In the genomic region with DNA sequence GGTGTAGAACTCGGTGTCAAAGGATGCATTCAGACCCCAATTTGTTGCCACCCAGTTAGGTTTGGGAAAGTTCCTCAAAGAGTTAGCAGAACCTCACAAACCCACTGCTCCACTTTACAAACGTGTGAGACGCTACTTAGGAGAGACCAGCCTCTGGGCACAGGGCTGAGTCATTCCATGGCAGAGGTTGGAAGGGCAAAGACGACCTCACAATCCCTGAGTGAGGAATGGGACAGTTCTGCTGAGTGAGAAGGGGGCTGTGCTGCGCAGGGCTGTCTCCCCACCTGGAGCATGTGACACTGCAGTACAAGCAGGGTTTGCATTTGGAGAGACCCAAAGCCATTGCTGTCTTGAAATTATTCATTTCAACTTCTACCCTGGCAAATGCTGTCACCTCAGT, we compare ENCODE assay signal across 1 mouse cellular context.
TF ChIP-seq lines count a peak whose summit lies in the region.

No protein-coding gene starts in this region.

TF ChIP-seq in MEL, 35 proteins besides CTCF, POLR2A, EP300 and RAD21:
- TF ChIP-seq CHD1 (IDR thresholded peaks at IDR 0.05; ENCODE audit: low read depth, low read length) (no peak), ZNF384 (IDR thresholded peaks at IDR 0.05; ENCODE audit: low read depth, low read length) (peak; percentile 67; the same call in 1 of the 2 replicates), MYB (IDR thresholded peaks at IDR 0.05; ENCODE audit: low read depth, low read length) (no peak), RCOR1 (IDR thresholded peaks at IDR 0.05; ENCODE audit: low read depth, low read length) (no peak), ZKSCAN1 (IDR thresholded peaks at IDR 0.05; ENCODE audit: low read depth, low read length) (no peak), TCF12 (IDR thresholded peaks at IDR 0.05; ENCODE audit: low read depth, low read length) (no peak), UBTF (IDR thresholded peaks at IDR 0.05; ENCODE audit: borderline replicate concordance, insufficient read depth, low read depth, low read length) (no peak), USF2 (IDR thresholded peaks at IDR 0.05; ENCODE audit: borderline replicate concordance in 1 of 2, insufficient read depth in 1 of 2, low read depth in 1 of 2, low read length in 2 of 2) (no peak), NELFE (IDR thresholded peaks at IDR 0.05; ENCODE audit: low read depth, low read length) (0 out of 2 replicates have a peak, but pooled peaks have one; percentile 12), TBP (IDR thresholded peaks at IDR 0.05; ENCODE audit: low read depth, low read length) (no peak)
